Mouse (Mus musculus) olfactory bulb, adult 2 months (tissue): ENCODE data around the gene Srsf6. TPM values are rescaled to one million over a fixed set of nuclear protein-coding genes. Genes with fewer than 3 reads are reported as not detected.

Source experiments
- H3K27ac ChIP-seq: fragments of 200-500 bp; 2 replicates; pipeline ENCODE4 v1.5.1; 2012; ENCODE audit warnings: low read depth, low read length; ENCODE audit not compliant: insufficient read depth
- H3K4me1 ChIP-seq: fragments of 200-500 bp; 2 replicates; pipeline ENCODE4 v1.6.1; 2012; ENCODE audit warnings: low read length; ENCODE audit not compliant: control insufficient read depth, insufficient read depth
- H3K4me3 ChIP-seq: fragments of 200-500 bp; 2 replicates; pipeline ENCODE4 v1.5.1; 2012; ENCODE audit warnings: mild to moderate bottlenecking, low read depth, low read length, moderate library complexity; ENCODE audit not compliant: insufficient read depth
- CTCF ChIP-seq: fragments of 200-500 bp; IDR thresholded peaks from 2 replicates; pipeline ENCODE4 v1.5.1; 2012; ENCODE audit warnings: low read depth, mild to moderate bottlenecking, low read length, moderate library complexity; ENCODE audit not compliant: insufficient read depth
- POLR2A ChIP-seq: fragments of 200-500 bp; IDR thresholded peaks from 2 replicates; pipeline ENCODE4 v1.6.1; 2012; ENCODE audit warnings: mild to moderate bottlenecking, low read depth, low read length, moderate library complexity; ENCODE audit not compliant: insufficient read depth
- WGBS: fragments of 180-500 bp; shearing (Covaris S2); methylation state at CpG from one replicate; pipeline ENCODE4 v1.1.7; 2018; 5-methylcytosine and 5-hydroxymethylcytosine counted together
- polyA plus RNA-seq: library from polyadenylated mRNA; stranded (reverse); fragments of >200 nt; gene quantifications from 2 replicates; pipeline ENCODE4 v1.2.4, GENCODE M21; 2012; ENCODE audit warnings: low replicate concordance; ENCODE audit not compliant: missing spikeins, insufficient read depth, insufficient read length

Srsf6 gene
- polyA plus RNA-seq, 1 experiment: 181 TPM

DNA sequence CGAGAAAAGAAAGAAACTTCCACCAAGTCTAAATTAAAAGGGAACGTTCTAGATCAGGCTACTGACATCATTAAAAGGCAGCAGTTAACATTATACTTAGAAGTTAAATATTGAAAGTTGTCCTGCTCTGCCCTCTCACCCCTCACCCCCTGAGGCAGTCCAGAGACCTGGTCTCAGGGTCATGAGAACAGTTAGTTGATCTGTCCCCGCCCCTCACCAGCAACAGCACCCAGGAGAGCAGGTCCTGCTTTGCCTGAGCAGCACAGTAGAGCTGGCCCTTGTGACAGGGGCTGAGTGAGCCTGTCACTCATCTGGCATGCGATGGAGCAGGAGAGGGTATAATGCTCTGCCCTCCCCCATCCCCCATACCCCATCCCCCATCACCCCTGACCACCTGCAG lies 25.4 kb upstream of the Srsf6 start:
- H3K4me3 ChIP-seq: no peak overlapping the region
- peaks cover 5% of the 10 kb centered on the region; the same call in 1 of the 2 replicates for H3K4me1 ChIP-seq
- H3K27ac ChIP-seq: no peak overlapping the region
- TF ChIP-seq CTCF: no peak
- no peak for TF ChIP-seq POLR2A
- 87% methylated on average over 4 of the region's 4 CpGs for WGBS

DNA sequence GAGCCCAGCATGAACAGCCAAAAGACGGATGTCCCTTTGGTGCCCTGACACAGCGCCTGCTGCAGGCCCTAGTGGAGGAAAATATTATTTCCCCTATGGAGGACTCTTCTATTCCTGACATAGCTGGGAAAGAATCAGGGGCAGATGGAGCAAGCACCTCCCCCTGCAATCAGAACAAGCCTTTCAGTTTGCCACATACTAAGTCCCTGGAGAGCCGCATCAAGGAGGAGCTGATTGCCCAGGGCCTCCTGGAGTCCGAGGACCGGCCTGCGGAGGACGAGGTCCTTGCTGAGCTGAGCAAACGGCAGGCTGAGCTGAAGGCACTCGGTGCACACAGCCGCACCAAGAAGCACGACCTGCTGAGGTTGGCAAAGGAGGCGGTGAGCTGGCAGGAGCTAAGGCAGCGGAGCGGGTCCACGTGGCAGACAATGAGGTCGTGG lies 23.3 kb upstream of the Srsf6 start:
- Histone ChIP-seq H3K4me3 (no peak overlapping the region), H3K4me1 (peaks cover 5% of the 10 kb centered on the region; the same call in 1 of the 2 replicates), H3K27ac (no peak overlapping the region)
- TF ChIP-seq POLR2A (no peak), CTCF (no peak)
- 53% methylated on average over 16 of the region's 16 CpGs for WGBS

DNA sequence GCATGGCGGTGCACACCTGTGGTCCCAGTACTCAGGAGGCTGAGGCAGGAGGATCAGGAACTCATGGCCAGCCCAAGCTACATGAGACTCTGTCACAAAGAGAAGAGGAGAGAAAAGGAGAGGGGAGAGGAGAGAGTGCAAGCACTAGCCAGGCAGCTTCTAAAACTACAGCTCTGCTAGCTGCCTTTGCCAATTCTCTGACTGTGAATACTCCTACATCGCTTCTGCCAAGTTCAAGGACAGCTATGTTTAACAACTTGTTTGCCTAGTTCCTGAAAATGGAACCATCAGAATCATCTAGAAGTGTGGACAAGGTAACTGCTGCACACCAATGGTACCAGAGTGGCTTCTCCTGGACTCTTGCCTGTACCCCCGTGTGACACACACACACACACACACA lies 17.3 kb upstream of the Srsf6 start:
- 58% methylated on average over 3 of the region's 3 CpGs for WGBS
- TF ChIP-seq POLR2A: no peak
- TF ChIP-seq CTCF: no peak
- H3K27ac ChIP-seq: no peak overlapping the region
- no peaks in the 10 kb centered on the region for H3K4me1 ChIP-seq
- H3K4me3 ChIP-seq: no peak overlapping the region

DNA sequence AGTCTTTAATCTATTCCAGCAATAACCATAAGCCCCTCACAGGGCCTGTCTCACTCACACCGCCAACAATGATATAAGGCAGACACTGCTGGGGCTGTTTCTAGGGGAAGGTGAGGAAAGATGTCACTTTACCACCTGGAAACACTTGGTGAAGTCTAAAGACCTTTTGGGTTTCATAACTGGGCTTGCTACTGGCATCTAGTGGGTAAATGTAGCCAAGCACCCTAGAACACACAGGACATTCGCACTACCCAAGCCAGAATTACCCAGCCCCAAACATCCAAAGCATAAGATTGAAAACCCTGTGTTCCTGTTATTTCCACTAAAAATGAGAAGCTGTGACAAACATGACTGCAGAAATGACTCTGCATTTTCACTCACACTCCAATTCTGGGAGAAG lies 16.8 kb upstream of the Srsf6 start:
- WGBS: 63% methylated on average over 2 of the region's 2 CpGs
- H3K4me3 ChIP-seq: no peak overlapping the region
- no peaks in the 10 kb centered on the region for H3K4me1 ChIP-seq
- no peak for TF ChIP-seq CTCF
- TF ChIP-seq POLR2A: no peak
- H3K27ac ChIP-seq: no peak overlapping the region

DNA sequence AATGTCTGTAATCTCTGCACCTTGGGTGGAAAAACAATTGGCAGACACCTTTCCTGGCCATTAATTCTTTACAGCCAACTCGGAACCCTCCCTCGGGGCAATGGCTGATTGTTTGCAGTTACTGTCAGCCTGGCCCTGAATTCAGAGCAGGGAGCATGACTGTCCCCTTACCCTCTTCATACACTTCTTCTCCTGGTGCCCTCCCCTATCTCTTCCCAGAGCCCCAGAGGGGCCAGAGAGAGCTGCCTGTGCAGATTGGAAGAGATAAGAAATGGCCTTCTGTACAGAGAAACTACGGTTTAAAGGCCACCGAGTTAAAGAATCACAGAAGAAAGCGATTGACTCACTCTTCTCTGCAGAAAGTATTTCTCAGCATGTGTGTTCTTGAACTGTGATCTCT lies 11.4 kb upstream of the Srsf6 start:
- no peaks in the 10 kb centered on the region for H3K4me1 ChIP-seq
- WGBS: 79% methylated on average over 5 of the region's 5 CpGs
- TF ChIP-seq CTCF: no peak
- TF ChIP-seq POLR2A: no peak

DNA sequence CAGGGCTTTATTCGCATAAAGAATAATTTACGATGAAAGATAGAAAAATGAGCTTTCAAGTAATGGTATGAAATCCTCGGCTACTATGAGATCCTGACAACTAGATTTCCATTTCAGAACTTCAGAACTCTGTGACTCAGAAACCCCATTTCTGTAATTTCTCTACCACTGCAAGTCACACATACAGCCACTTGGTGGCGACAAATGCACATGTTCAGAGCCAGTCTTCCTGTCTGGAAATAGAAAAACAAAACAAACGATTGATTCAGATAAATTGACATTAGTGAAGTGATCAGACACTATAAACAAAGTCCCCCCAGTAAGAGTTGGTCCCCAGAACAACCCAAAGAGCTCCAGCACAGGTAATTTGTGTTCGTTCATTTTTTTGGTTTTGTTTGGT lies 9.1 kb upstream of the Srsf6 start:
- no peak overlapping the region for H3K4me3 ChIP-seq
- H3K27ac ChIP-seq: no peak overlapping the region
- TF ChIP-seq POLR2A (no peak), CTCF (no peak)
- no peaks in the 10 kb centered on the region for H3K4me1 ChIP-seq
- WGBS: 13% methylated on average over 6 of the region's 6 CpGs

More for the DNA sequence above, 11.4 kb upstream of the Srsf6 start:
- H3K4me3 ChIP-seq: no peak overlapping the region
- no peak overlapping the region for H3K27ac ChIP-seq

DNA sequence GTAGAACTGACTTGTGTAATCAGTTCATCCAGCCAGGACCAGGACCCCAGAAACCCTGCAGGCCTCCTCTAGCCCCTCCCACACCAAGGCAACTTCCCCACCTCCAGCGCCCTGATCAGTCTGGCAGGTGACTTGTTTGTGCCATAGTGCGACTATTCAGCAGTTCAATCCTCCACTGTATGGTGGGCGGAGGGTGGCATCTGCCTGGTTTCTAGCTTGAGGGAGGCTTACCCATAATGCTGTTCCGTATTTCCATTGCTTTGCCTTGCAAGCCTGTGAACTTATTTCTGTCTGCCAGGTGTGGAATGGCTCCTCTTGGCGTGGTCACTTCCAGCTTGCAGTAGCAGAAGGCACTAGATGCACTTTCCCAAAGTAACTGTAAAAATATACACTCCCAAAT lies 8.5 kb upstream of the Srsf6 start:
- no peak for TF ChIP-seq POLR2A
- no peak for TF ChIP-seq CTCF
- Histone ChIP-seq H3K4me3 (no peak overlapping the region), H3K27ac (no peak overlapping the region), H3K4me1 (no peaks in the 10 kb centered on the region)
- WGBS: 74% methylated on average over 5 of the region's 5 CpGs

DNA sequence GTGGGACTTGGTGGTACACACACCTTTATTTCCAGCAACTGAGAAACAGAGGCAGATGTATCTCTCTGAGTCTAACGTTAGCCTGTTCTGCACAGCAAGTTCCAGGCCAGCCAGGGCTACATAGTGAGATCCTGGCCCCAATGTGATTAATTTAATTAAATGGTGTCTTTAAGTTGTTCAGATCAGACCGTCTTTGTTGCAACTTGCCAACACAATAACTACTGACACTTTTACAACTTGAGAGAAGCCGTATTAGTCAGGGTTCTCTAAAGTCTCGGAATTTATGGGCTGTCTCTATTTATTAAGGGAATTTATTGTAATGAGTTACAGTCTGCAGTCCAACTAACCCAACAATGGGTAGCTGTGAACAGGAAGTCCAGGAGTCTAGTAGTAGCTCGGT lies 7.2 kb upstream of the Srsf6 start:
- H3K4me3 ChIP-seq: no peak overlapping the region
- 74% methylated on average over 5 of the region's 5 CpGs for WGBS
- H3K4me1 ChIP-seq: no peaks in the 10 kb centered on the region
- no peak overlapping the region for H3K27ac ChIP-seq
- no peak for TF ChIP-seq POLR2A
- no peak for TF ChIP-seq CTCF

DNA sequence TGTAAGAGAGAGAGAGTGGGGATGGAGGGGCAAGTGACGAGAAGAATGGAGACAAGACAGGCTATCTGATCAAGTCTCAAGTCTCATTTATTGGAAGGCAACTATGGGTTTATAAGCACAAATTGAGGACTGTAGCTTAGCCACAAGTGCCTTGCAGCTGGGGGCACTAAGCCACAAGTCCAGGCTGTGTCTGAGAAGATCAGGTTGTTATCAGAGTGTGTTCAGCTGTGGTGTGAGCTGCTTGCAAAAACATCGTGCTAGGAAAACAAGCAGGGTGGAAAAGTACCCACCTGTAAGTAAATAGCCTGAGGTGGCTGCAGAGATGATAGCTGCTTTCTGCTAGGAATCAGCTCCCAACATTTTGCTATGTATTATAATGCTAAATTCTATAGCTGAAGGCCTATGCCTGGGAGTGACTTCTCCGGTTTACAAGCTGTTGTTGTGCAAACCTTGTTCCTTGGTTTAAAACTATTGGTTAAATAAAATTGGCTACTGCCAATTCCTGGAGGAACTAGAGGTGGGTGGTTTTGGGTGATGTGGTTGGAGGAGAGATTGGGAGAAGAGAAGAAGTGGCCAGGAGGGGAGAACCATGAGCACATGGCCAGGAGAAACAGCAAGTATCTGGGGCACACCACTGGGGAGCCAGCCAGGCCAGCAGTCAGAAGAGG lies 3.3 kb upstream of the Srsf6 start:
- no peak overlapping the region for H3K4me3 ChIP-seq
- 75% methylated on average over 3 of the region's 3 CpGs for WGBS

DNA sequence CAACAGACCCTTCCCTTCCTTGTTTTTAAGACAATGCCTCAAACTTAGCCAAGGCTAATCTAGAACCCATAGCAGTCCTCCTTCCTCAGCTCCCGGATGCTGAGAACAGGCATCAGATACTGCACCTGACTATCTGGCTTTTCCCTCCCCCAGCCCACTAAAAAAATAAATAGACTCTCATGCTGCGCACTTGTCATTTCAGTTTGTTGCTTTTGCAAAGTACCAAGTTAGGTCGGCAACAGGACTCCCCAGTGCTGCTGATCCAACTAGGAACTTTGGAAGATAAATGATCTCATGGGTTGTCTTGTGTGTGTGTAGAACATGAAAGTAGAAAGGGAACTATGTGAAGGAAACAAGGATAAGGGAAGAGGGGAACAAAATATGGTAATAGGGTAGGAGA lies 1.6 kb upstream of the Srsf6 start:
- WGBS: 87% methylated on average over 3 of the region's 3 CpGs
- Histone ChIP-seq H3K27ac (no peak overlapping the region), H3K4me1 (peaks cover 2% of the 10 kb centered on the region), H3K4me3 (no peak overlapping the region)
- TF ChIP-seq POLR2A (no peak), CTCF (no peak)

More for the DNA sequence above, 3.3 kb upstream of the Srsf6 start:
- no peak overlapping the region for H3K27ac ChIP-seq
- peaks cover 2% of the 10 kb centered on the region for H3K4me1 ChIP-seq
- TF ChIP-seq CTCF: no peak
- no peak for TF ChIP-seq POLR2A
